Mouse (Mus musculus): ENCODE results near the gene Fam104a.

DNA sequence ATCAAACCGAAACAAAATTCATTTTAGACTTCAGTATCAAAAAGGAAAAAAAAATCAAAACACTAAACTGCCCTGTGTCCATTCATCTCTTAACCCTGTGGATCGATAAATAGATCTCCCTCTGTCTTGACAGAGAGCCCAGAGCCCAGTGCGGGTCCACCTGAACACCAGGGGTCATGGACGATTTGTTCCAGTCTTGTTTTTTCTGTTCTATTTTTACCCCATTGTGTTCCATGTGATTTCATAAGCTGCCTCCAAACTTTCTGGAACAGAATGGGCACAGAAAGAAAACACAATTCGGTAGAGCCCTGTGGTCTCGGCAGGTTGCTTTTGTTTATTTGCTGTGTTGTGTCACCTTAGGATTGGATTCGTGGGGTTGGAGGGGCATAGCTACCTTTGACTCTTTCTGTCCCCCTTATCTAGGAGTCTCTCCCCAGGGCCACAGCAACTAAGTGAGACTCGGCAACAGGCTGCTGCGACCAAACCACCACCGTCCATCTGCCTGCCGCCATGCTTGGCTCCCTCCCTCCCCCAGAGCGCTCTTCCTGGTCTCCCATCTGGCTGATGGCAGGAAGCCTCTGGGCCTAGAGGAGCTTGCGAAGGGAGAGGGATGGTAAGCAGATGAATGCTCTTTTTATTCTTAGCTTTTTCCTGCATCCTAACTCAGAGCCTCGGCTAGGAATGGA is 38.6 kb upstream of the Fam104a start:
- no peak for TF ChIP-seq CTCF (IDR thresholded peaks at IDR 0.05; ENCODE audit: low read depth)
- no peak for TF ChIP-seq EP300 (IDR thresholded peaks at IDR 0.05; ENCODE audit: low read depth)
